Mouse (Mus musculus): ENCODE measurements around the gene Ccdc36. TPM values are rescaled to one million over a fixed set of nuclear protein-coding genes. Genes with fewer than 3 reads are reported as not detected.

Ccdc36 gene
- total and polyA plus RNA-seq, 2 experiments from 2014 or later: 0.25 TPM; not detected in 1

GRCm38 (mm10) chr9:108456953-108457352, 28.7 kb upstream of the Ccdc36 start:
- H3K4me3 ChIP-seq (ENCODE audit: low read depth, low read length): no peak overlapping the region
- ATAC-seq (ENCODE audit: insufficient read depth, low read depth) (no peak), DNase-seq (ENCODE audit: low spot score) (no peak)
- no peaks in the 10 kb centered on the region for H3K9me3 ChIP-seq (replicated peaks; ENCODE audit: control insufficient read depth, low read length)
- H3K36me3 ChIP-seq (replicated peaks; ENCODE audit: control insufficient read depth, insufficient read depth, low read length): no peaks in the 10 kb centered on the region
- no peak overlapping the region for H3K27ac ChIP-seq (ENCODE audit: low read depth)
- H3K27me3 ChIP-seq (ENCODE audit: control insufficient read depth, insufficient read depth, low read length): no peaks in the 10 kb centered on the region
- peaks cover 11% of the 10 kb centered on the region for H3K4me1 ChIP-seq (ENCODE audit: control insufficient read depth, insufficient read depth)
- no peak for TF ChIP-seq EP300 (IDR thresholded peaks at IDR 0.05; ENCODE audit: low read depth)
- TF ChIP-seq CTCF (IDR thresholded peaks at IDR 0.05; ENCODE audit: low read depth): no peak
- H3K9ac ChIP-seq (replicated peaks; ENCODE audit: low read depth, low read length): no peak overlapping the region
- H3K4me2 ChIP-seq (ENCODE audit: low read depth, low read length): no peak overlapping the region
- 82% methylated on average over 10 of the region's 10 CpGs for WGBS

GRCm38 (mm10) chr9:108455747-108456571, 27.7 kb upstream of the Ccdc36 start:
- WGBS: 54% methylated on average over 12 of the region's 12 CpGs
- Histone ChIP-seq H3K36me3 (replicated peaks; ENCODE audit: control insufficient read depth, insufficient read depth, low read length) (no peaks in the 10 kb centered on the region), H3K27ac (ENCODE audit: low read depth) (no peak overlapping the region), H3K9ac (replicated peaks; ENCODE audit: low read depth, low read length) (no peak overlapping the region), H3K9me3 (replicated peaks; ENCODE audit: control insufficient read depth, low read length) (no peaks in the 10 kb centered on the region), H3K4me2 (ENCODE audit: low read depth, low read length) (no peak overlapping the region), H3K4me1 (ENCODE audit: control insufficient read depth, insufficient read depth) (peaks cover 9% of the 10 kb centered on the region), H3K4me3 (ENCODE audit: low read depth, low read length) (no peak overlapping the region), H3K27me3 (ENCODE audit: control insufficient read depth, insufficient read depth, low read length) (no peaks in the 10 kb centered on the region)
- no peak for TF ChIP-seq EP300 (IDR thresholded peaks at IDR 0.05; ENCODE audit: low read depth)
- TF ChIP-seq CTCF (IDR thresholded peaks at IDR 0.05; ENCODE audit: low read depth): no peak
- no peak for DNase-seq (ENCODE audit: low spot score)
- no peak for ATAC-seq (ENCODE audit: insufficient read depth, low read depth)

GRCm38 (mm10) chr9:108454429-108454828, 26.1 kb upstream of the Ccdc36 start:
- TF ChIP-seq EP300 (IDR thresholded peaks at IDR 0.05; ENCODE audit: low read depth): no peak
- Histone ChIP-seq H3K9me3 (replicated peaks; ENCODE audit: control insufficient read depth, low read length) (no peaks in the 10 kb centered on the region), H3K27me3 (ENCODE audit: control insufficient read depth, insufficient read depth, low read length) (no peaks in the 10 kb centered on the region), H3K9ac (replicated peaks; ENCODE audit: low read depth, low read length) (no peak overlapping the region), H3K4me2 (ENCODE audit: low read depth, low read length) (no peak overlapping the region), H3K4me3 (ENCODE audit: low read depth, low read length) (no peak overlapping the region), H3K27ac (ENCODE audit: low read depth) (no peak overlapping the region), H3K36me3 (replicated peaks; ENCODE audit: control insufficient read depth, insufficient read depth, low read length) (no peaks in the 10 kb centered on the region), H3K4me1 (ENCODE audit: control insufficient read depth, insufficient read depth) (peaks cover 22% of the 10 kb centered on the region)
- no peak for ATAC-seq (ENCODE audit: insufficient read depth, low read depth)
- WGBS: 84% methylated on average over 6 of the region's 6 CpGs
- DNase-seq (ENCODE audit: low spot score): no peak

GRCm38 (mm10) chr9:108453458-108453857, 25.2 kb upstream of the Ccdc36 start:
- Histone ChIP-seq H3K4me3 (ENCODE audit: low read depth, low read length) (no peak overlapping the region), H3K4me1 (ENCODE audit: control insufficient read depth, insufficient read depth) (peaks cover 24% of the 10 kb centered on the region), H3K9ac (replicated peaks; ENCODE audit: low read depth, low read length) (no peak overlapping the region), H3K27me3 (ENCODE audit: control insufficient read depth, insufficient read depth, low read length) (no peaks in the 10 kb centered on the region), H3K4me2 (ENCODE audit: low read depth, low read length) (no peak overlapping the region), H3K9me3 (replicated peaks; ENCODE audit: control insufficient read depth, low read length) (no peaks in the 10 kb centered on the region), H3K27ac (ENCODE audit: low read depth) (peak overlapping the region; percentile 93; the same call in 1 of the 2 replicates), H3K36me3 (replicated peaks; ENCODE audit: control insufficient read depth, insufficient read depth, low read length) (peaks cover under 1% of the 10 kb centered on the region; the same call in 1 of the 2 replicates)
- ATAC-seq (ENCODE audit: insufficient read depth, low read depth) (no peak), DNase-seq (ENCODE audit: low spot score) (no peak)
- WGBS: 64% methylated on average over 4 of the region's 4 CpGs
- TF ChIP-seq CTCF (IDR thresholded peaks at IDR 0.05; ENCODE audit: low read depth) (no peak), EP300 (IDR thresholded peaks at IDR 0.05; ENCODE audit: low read depth) (no peak)

- WGBS: 27% methylated on average over 6 of the region's 6 CpGs
- Histone ChIP-seq H3K27me3 (ENCODE audit: control insufficient read depth, insufficient read depth, low read length) (no peaks in the 10 kb centered on the region), H3K36me3 (replicated peaks; ENCODE audit: control insufficient read depth, insufficient read depth, low read length) (peaks cover 6% of the 10 kb centered on the region), H3K9me3 (replicated peaks; ENCODE audit: control insufficient read depth, low read length) (no peaks in the 10 kb centered on the region), H3K27ac (ENCODE audit: low read depth) (peak overlapping the region; percentile 93; the same call in 1 of the 2 replicates), H3K4me3 (ENCODE audit: low read depth, low read length) (peak overlapping the region; percentile 65), H3K4me1 (ENCODE audit: control insufficient read depth, insufficient read depth) (peaks cover 24% of the 10 kb centered on the region), H3K9ac (replicated peaks; ENCODE audit: low read depth, low read length) (peak overlapping the region; percentile 67; the same call in 1 of the 2 replicates), H3K4me2 (ENCODE audit: low read depth, low read length) (peak overlapping the region; percentile 98)
- DNase-seq (ENCODE audit: low spot score): no peak
- ATAC-seq (ENCODE audit: insufficient read depth, low read depth): no peak
- peak; percentile 31; the same call in 1 of the 2 replicates for TF ChIP-seq EP300 (IDR thresholded peaks at IDR 0.05; ENCODE audit: low read depth)
- TF ChIP-seq CTCF (IDR thresholded peaks at IDR 0.05; ENCODE audit: low read depth): no peak
These were observed 24.6 kb upstream of the Ccdc36 start for GRCm38 (mm10) chr9:108452911-108453310.
